Mouse (Mus musculus): Measurements from ENCODE around the gene Rap2a. TPM values are rescaled to one million over a fixed set of nuclear protein-coding genes. Genes with fewer than 3 reads are reported as not detected.

The Rap2a gene
- 4.7 and 5.1 TPM in 2 replicates for total RNA-seq (2012; rRNA removed)
- polyA plus RNA-seq (2012; ENCODE audit: insufficient read depth in 1 of 2, insufficient read length in 2 of 2, low read depth in 1 of 2, low replicate concordance in 2 of 2, missing spikeins in 1 of 2) = 1 to 10 TPM in 1 of 2 experiments, not detected in 1; 8.6 TPM

GRCm38 (mm10) chr14:120477982-120478568, at the start of gene Rap2a:
TSS of gene Rap2a (plus strand) at chr14:120478444.
- peak within 1 kb of the TSS; percentile 88 to 98 for H3K4me3 ChIP-seq (ENCODE audit: control insufficient read depth in 1 of 2, insufficient read depth in 1 of 2, low read depth in 2 of 2, low read length in 2 of 2)
- peak within 1 kb of the TSS; percentile 83 for H3K9ac ChIP-seq (ENCODE audit: control insufficient read depth, low read depth, low read length, poor library complexity, severe bottlenecking)
- peak within 1 kb of the TSS; percentile 71 for H3K27ac ChIP-seq (ENCODE audit: control insufficient read depth, low read depth, low read length)
- H3K4me1 ChIP-seq (ENCODE audit: control insufficient read depth in 1 of 2, insufficient read depth in 2 of 2, low read length in 2 of 2) = no peaks in the 10 kb centered on the region; a peak in 1 of 4 replicates
- no peaks in the 10 kb centered on the region; a peak in 1 of 4 replicates for H3K36me3 ChIP-seq (ENCODE audit: control insufficient read depth in 1 of 2, insufficient read depth in 2 of 2, low read length in 2 of 2)
- TF ChIP-seq USF2 (IDR thresholded peaks at IDR 0.05; ENCODE audit: borderline replicate concordance in 1 of 2, insufficient read depth in 1 of 2, low read depth in 1 of 2, low read length in 2 of 2) (no peak), NELFE (IDR thresholded peaks at IDR 0.05; ENCODE audit: low read depth, low read length) (peak; percentile 63), CTCF (IDR thresholded peaks at IDR 0.05 in 2 of 3, conservative IDR thresholded peaks at IDR 0.05 in 1 of 3; ENCODE audit: control insufficient read depth in 1 of 3, insufficient read depth in 1 of 3, low read depth in 2 of 3, low read length in 3 of 3, poor library complexity in 1 of 3, severe bottlenecking in 1 of 3) (no peak), RAD21 (IDR thresholded peaks at IDR 0.05; ENCODE audit: low read depth, low read length) (no peak), NRF1 (IDR thresholded peaks at IDR 0.05; ENCODE audit: insufficient read depth, low read depth, low read length, poor library complexity, severe bottlenecking) (peak; percentile 57; the same call in 1 of the 2 replicates), UBTF (IDR thresholded peaks at IDR 0.05; ENCODE audit: borderline replicate concordance, insufficient read depth, low read depth, low read length) (0 out of 2 replicates have a peak, but pooled peaks have one; percentile 9), JUND (IDR thresholded peaks at IDR 0.05; ENCODE audit: low read depth, low read length) (no peak), MEF2A (IDR thresholded peaks at IDR 0.05; ENCODE audit: extremely low read depth, insufficient replicate concordance, low read depth, low read length, poor library complexity, severe bottlenecking) (no peak), TAL1 (IDR thresholded peaks at IDR 0.05; ENCODE audit: low read length) (no peak), KAT2A (conservative IDR thresholded peaks at IDR 0.05; ENCODE audit: low read depth, low read length) (no peak), GABPA (IDR thresholded peaks at IDR 0.05; ENCODE audit: low read depth, low read length) (no peak), ELF1 (IDR thresholded peaks at IDR 0.05; ENCODE audit: low read depth, low read length) (peak; percentile 75), POLR2AphosphoS2 (IDR thresholded peaks at IDR 0.05; ENCODE audit: low read length) (no peak; the same call in 1 of the 2 replicates), TBP (IDR thresholded peaks at IDR 0.05; ENCODE audit: low read depth, low read length) (no peak), CHD2 (IDR thresholded peaks at IDR 0.05; ENCODE audit: low read length) (no peak), MXI1 (IDR thresholded peaks at IDR 0.05; ENCODE audit: low read depth, low read length) (peak; percentile 60), USF1 (IDR thresholded peaks at IDR 0.05; ENCODE audit: low read depth, low read length) (no peak), RCOR1 (IDR thresholded peaks at IDR 0.05; ENCODE audit: low read depth, low read length) (no peak), MAZ (IDR thresholded peaks at IDR 0.05; ENCODE audit: low read depth, low read length) (no peak), ETS1 (IDR thresholded peaks at IDR 0.05; ENCODE audit: low read depth, low read length) (no peak; the same call in 1 of the 2 replicates), MYB (IDR thresholded peaks at IDR 0.05; ENCODE audit: low read depth, low read length) (no peak), POLR2A (IDR thresholded peaks at IDR 0.05; ENCODE audit: control insufficient read depth in 1 of 2, insufficient read depth in 1 of 2, low read depth in 1 of 2, low read length in 2 of 2, poor library complexity in 1 of 2) (peak; percentile 50 to 68; a peak in 2 of 4 replicates), ZMIZ1 (IDR thresholded peaks at IDR 0.05; ENCODE audit: low read depth, low read length) (no peak), ZKSCAN1 (IDR thresholded peaks at IDR 0.05; ENCODE audit: low read depth, low read length) (no peak), EP300 (IDR thresholded peaks at IDR 0.05; ENCODE audit: low read depth in 1 of 2, low read length in 2 of 2) (no peak)
- H3K79me2 ChIP-seq (ENCODE audit: control insufficient read depth, insufficient read depth, low read length, poor library complexity) = peaks cover 3% of the 10 kb centered on the region
- H3K27me3 ChIP-seq (ENCODE audit: control insufficient read depth in 1 of 2, insufficient read depth in 2 of 2, low read length in 2 of 2) = no peaks in the 10 kb centered on the region
- DNase-seq (ENCODE audit: low read depth, low spot score) = peak; percentile 93
- H3K9me3 ChIP-seq (replicated peaks; ENCODE audit: insufficient read depth, low read length) = no peaks in the 10 kb centered on the region

All from MEL (cell line).